Mouse (Mus musculus): Measurements from ENCODE around the gene Gdap1l1.

DNA sequence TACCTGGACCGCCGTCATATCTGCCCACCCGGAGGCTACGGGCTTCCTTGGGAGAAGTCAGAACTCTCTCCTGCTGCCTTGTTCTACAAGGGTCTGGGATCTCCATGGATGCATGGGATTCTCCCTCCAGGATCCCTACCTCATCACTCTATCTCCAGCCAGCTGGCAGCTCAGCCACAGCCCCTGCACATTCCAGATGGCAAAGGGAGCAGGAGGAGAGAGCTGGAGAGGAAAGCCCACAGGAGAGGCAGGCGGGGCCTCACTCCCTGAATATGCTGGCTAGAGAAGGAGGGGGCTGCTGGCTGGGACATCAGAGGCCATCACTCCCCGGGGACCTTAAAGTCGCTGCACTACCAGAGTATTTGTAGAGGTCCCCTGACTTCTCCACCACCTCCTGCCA lies 53.1 kb downstream of the Gdap1l1 start:
- no peak for TF ChIP-seq CTCF (conservative IDR thresholded peaks at IDR 0.05; ENCODE audit: insufficient read depth, insufficient read length, low read depth, low read length)
- no peak for TF ChIP-seq POLR2A (IDR thresholded peaks at IDR 0.05; ENCODE audit: low read depth, low read length)
